Mouse (Mus musculus) limb, embryonic 14.5 days (tissue): ENCODE data around the gene Amd1. TPM values are rescaled to one million over a fixed set of nuclear protein-coding genes. Genes with fewer than 3 reads are reported as not detected.

Experiments
- ATAC-seq: fragments of 200-750 bp; cut with Nextera tagmentation; 2 replicates; pipeline ENCODE4 v1.8.0; 2017; ENCODE audit warnings: low read depth, moderate number of reproducible peaks, moderate TSS enrichment; ENCODE audit not compliant: low FRiP score
- DNase-seq: peaks from one replicate; pipeline ENCODE4 v3.0.0-alpha.2; 2015; ENCODE audit warnings: low spot score
- H3K27ac ChIP-seq: fragments of 300-500 bp; sonication (generic); replicated peaks from 2 replicates; pipeline ENCODE4 v1.5.1; 2014; ENCODE audit warnings: low read depth, mild to moderate bottlenecking, low read length, moderate library complexity, mixed read lengths
- H3K27me3 ChIP-seq: fragments of 300-500 bp; sonication (generic); 2 replicates; pipeline ENCODE4 v1.6.1; 2014; ENCODE audit warnings: low read length, mixed read lengths; ENCODE audit not compliant: control insufficient read depth, insufficient read depth
- H3K36me3 ChIP-seq: fragments of 300-500 bp; sonication (generic); 2 replicates; pipeline ENCODE4 v1.6.1; 2014; ENCODE audit warnings: mild to moderate bottlenecking, low read length, moderate library complexity, mixed read lengths; ENCODE audit not compliant: control insufficient read depth, insufficient read depth
- H3K4me1 ChIP-seq: fragments of 300-500 bp; sonication (generic); 2 replicates; pipeline ENCODE4 v1.6.1; 2014; ENCODE audit warnings: antibody characterized with exemption, low read length, mixed read lengths; ENCODE audit not compliant: control insufficient read depth, insufficient read depth
- H3K4me2 ChIP-seq: fragments of 300-500 bp; sonication (generic); replicated peaks from 2 replicates; pipeline ENCODE4 v1.6.1; 2014; ENCODE audit warnings: low read depth, mild to moderate bottlenecking, low read length, moderate library complexity; ENCODE audit not compliant: severe bottlenecking
- H3K4me3 ChIP-seq: fragments of 300-500 bp; sonication (generic); replicated peaks from 2 replicates; pipeline ENCODE4 v1.5.1; 2014; ENCODE audit warnings: low read length
- H3K9ac ChIP-seq: fragments of 300-500 bp; sonication (generic); 2 replicates; pipeline ENCODE4 v1.6.1; 2014; ENCODE audit warnings: mild to moderate bottlenecking, low read depth, low read length, moderate library complexity; ENCODE audit not compliant: severe bottlenecking
- H3K9me3 ChIP-seq: fragments of 300-500 bp; sonication (generic); 2 replicates; pipeline ENCODE4 v1.6.1; 2016; ENCODE audit warnings: low read length; ENCODE audit not compliant: control insufficient read depth
- POLR2A ChIP-seq: fragments of 200-500 bp; IDR thresholded peaks from 2 replicates; pipeline ENCODE4 v1.8.0; 2012; ENCODE audit warnings: inconsistent platforms, mild to moderate bottlenecking, moderate library complexity, borderline replicate concordance; ENCODE audit not compliant: insufficient read depth, insufficient read length; ENCODE audit errors: extremely low read depth
- WGBS: fragments of 180-500 bp; shearing (Covaris S2); extraction: QIAGEN DNeasy Blood & Tissue Kit; methylation state at CpG from one replicate; pipeline ENCODE4 v1.1.7; 2014; 5-methylcytosine and 5-hydroxymethylcytosine counted together
- polyA plus RNA-seq, 2 experiments: library from polyadenylated mRNA; depleted of rRNA in 1 of 2; stranded (reverse) in 1 of 2; unstranded in 1 of 2; fragments of >200 nt; fragmentation: Nextera tagmentation in 1 of 2; extraction: Ambion mirVana in 1 of 2; gene quantifications; 2 replicates each; pipeline versions ENCODE4 v1.2.1 to v1.2.3; 2012 to 2014

Amd1 gene
- polyA plus RNA-seq, 2 experiments: 56.3 to 58.0 TPM

- ATAC-seq (no peak), DNase-seq (no peak)
- Histone ChIP-seq H3K4me1 (no peaks in the 10 kb centered on the region), H3K9ac (no peak overlapping the region), H3K4me3 (no peak overlapping the region), H3K36me3 (no peaks in the 10 kb centered on the region), H3K9me3 (no peaks in the 10 kb centered on the region), H3K27ac (no peak overlapping the region), H3K4me2 (no peak overlapping the region), H3K27me3 (no peaks in the 10 kb centered on the region)
- WGBS: 79% methylated on average over 5 of the region's 5 CpGs
- TF ChIP-seq POLR2A: no peak
Measured at GRCm38 (mm10) chr10:40273938-40274337, 28.0 kb downstream of the Amd1 start.

- no peaks in the 10 kb centered on the region for H3K9me3 ChIP-seq
- H3K4me3 ChIP-seq: no peak overlapping the region
- no peak for TF ChIP-seq POLR2A
- no peaks in the 10 kb centered on the region for H3K27me3 ChIP-seq
- H3K4me1 ChIP-seq: no peaks in the 10 kb centered on the region
- no peak overlapping the region for H3K9ac ChIP-seq
- no peak overlapping the region for H3K27ac ChIP-seq
- no peak for ATAC-seq
- H3K36me3 ChIP-seq: no peaks in the 10 kb centered on the region
- 81% methylated on average over 3 of the region's 3 CpGs for WGBS
- no peak overlapping the region for H3K4me2 ChIP-seq
- no peak for DNase-seq
Measured at GRCm38 (mm10) chr10:40271216-40271615, 30.8 kb downstream of the Amd1 start.

- no peak for ATAC-seq
- no peak for TF ChIP-seq POLR2A
Measured at GRCm38 (mm10) chr10:40264920-40265319, 37.1 kb downstream of the Amd1 start.

GRCm38 (mm10) chr10:40263691-40264090, 38.3 kb downstream of the Amd1 start:
- ATAC-seq (no peak), DNase-seq (no peak)
- Histone ChIP-seq H3K27ac (no peak overlapping the region), H3K4me2 (no peak overlapping the region), H3K9me3 (no peaks in the 10 kb centered on the region), H3K36me3 (no peaks in the 10 kb centered on the region), H3K4me3 (no peak overlapping the region), H3K4me1 (no peaks in the 10 kb centered on the region), H3K9ac (no peak overlapping the region), H3K27me3 (no peaks in the 10 kb centered on the region)
- 91% methylated on average over 4 of the region's 4 CpGs for WGBS
- TF ChIP-seq POLR2A: no peak

More at GRCm38 (mm10) chr10:40264920-40265319, 37.1 kb downstream of the Amd1 start:
- no peaks in the 10 kb centered on the region for H3K4me1 ChIP-seq
- H3K27ac ChIP-seq: no peak overlapping the region
- H3K9me3 ChIP-seq: no peaks in the 10 kb centered on the region
- H3K9ac ChIP-seq: no peak overlapping the region
- no peak for DNase-seq
- WGBS: 87% methylated on average over 3 of the region's 3 CpGs
- no peaks in the 10 kb centered on the region for H3K27me3 ChIP-seq
- H3K36me3 ChIP-seq: no peaks in the 10 kb centered on the region
- H3K4me2 ChIP-seq: no peak overlapping the region
- H3K4me3 ChIP-seq: no peak overlapping the region

GRCm38 (mm10) chr10:40262200-40262599, 39.8 kb downstream of the Amd1 start:
- no peaks in the 10 kb centered on the region for H3K27me3 ChIP-seq
- 90% methylated on average over 6 of the region's 6 CpGs for WGBS
- no peaks in the 10 kb centered on the region for H3K9me3 ChIP-seq
- no peaks in the 10 kb centered on the region for H3K4me1 ChIP-seq
- no peak overlapping the region for H3K4me3 ChIP-seq
- ATAC-seq (no peak), DNase-seq (no peak)
- H3K36me3 ChIP-seq: no peaks in the 10 kb centered on the region
- no peak for TF ChIP-seq POLR2A
- no peak overlapping the region for H3K4me2 ChIP-seq
- no peak overlapping the region for H3K27ac ChIP-seq
- no peak overlapping the region for H3K9ac ChIP-seq

- Histone ChIP-seq H3K36me3 (peaks cover 3% of the 10 kb centered on the region; the same call in 1 of the 2 replicates), H3K9ac (no peak overlapping the region), H3K9me3 (no peaks in the 10 kb centered on the region), H3K27me3 (no peaks in the 10 kb centered on the region), H3K4me2 (no peak overlapping the region), H3K27ac (no peak overlapping the region), H3K4me1 (peaks cover 4% of the 10 kb centered on the region), H3K4me3 (no peak overlapping the region)
- ATAC-seq (no peak), DNase-seq (no peak)
- no peak for TF ChIP-seq POLR2A
- 51% methylated on average over 5 of the region's 5 CpGs for WGBS
Measured at GRCm38 (mm10) chr10:40260305-40260704, 41.7 kb downstream of the Amd1 start.
